Mouse (Mus musculus) kidney, adult 9 months (tissue): ENCODE results near the gene Gdnf.
A peak's percentile ranks its signal among the peaks of the same experiment; 100 is the strongest.

Experiments
- DNase-seq: peaks from one replicate; pipeline ENCODE4 v3.0.0; 2022

Gdnf gene

DNA sequence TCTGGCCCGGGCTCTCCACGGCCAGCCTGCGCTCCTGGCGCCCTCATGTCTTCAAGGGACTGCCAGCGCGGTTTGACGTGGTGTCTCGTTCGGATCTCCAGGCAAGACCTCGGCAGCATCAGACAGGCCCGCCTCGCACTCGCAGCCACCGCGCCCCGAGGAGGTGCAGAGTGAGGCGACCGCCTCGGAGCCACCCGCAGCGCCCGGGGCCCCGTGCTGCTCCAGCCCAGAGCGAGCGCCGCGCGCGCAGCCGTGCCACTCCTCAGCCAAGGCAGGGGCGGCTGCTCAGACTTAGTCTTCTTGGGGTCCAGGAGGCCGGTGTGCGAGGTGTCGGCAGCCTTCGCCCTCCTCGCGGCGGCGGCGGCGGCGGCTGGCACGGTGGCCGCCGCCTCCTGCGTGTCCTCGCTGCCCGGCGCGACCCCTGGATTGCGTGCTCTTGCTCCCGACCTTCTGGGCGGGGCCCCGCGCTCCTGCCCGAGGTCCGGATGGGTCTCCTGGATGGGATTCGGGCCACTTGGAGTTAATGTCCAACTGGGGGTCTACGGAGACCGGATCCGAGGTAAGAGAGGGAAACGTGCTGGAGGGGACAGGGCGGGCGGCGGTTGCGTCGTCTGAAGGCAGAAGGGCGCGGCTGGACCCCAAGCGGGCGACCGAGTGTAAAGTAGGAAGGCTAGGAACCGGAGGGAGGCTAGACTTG, at the start of gene Gdnf:
Gene Gdnf (plus strand): TSS at position 291 of the 697 bp plus-strand sequence.
- no peak for DNase-seq

DNA sequence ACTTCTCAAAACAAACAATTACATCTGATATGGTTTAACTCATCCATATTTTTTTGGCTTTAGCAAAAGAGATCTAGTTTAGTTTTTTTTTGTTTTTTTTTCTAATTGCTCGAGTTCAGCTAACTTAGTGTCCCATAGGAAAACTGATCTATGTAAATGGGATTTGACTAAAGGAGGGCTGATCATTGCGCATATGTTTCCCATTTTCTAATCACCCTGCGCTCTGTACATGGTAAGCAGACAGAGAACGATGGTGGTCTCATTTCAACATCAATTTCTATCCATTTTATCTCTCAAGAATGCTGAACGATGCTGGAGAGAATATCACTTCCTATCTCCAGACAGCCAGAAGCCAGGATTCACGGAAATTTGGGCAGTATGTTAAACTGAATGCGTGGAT, 43.5 kb upstream of the Gdnf start:
- DNase-seq = no peak

DNA sequence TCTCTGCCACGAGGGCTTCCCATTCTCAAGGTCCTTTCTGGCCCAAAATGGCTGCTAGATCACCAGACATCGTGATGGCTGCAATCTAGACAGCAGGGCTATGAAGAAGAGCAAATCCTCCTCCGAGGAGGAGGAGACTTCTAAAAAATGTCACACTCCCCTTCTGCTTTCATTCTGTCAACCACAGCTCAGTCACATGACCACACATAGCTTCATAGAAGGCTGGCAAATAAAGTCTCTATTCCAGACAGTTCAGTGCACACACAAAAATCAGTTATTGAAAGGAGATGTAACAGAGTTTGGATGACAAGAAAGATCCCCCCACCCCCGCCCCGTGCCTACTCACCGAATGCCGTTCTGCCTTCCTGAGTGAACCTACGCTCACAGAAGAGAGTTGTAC, 37.7 kb upstream of the Gdnf start:
- no peak for DNase-seq

DNA sequence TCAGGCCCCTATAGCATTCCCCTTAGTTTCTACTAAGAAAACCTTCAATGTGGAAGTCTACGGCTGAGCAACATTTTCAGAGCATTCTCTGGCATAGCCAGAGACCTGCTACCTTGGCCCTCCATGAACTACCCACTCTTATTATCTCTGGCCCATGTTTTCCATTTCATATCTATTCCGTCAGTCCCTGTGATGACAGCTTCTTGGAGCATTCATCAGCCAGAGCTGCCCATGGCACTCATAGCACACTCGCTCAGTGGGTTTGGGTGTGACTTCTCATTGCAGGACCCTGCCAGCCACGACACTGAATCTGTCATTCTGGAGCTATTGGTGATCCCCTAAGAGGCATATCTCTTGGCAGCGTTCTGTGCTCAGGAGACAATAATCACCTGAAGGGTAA, 29.1 kb upstream of the Gdnf start:
- no peak for DNase-seq

DNA sequence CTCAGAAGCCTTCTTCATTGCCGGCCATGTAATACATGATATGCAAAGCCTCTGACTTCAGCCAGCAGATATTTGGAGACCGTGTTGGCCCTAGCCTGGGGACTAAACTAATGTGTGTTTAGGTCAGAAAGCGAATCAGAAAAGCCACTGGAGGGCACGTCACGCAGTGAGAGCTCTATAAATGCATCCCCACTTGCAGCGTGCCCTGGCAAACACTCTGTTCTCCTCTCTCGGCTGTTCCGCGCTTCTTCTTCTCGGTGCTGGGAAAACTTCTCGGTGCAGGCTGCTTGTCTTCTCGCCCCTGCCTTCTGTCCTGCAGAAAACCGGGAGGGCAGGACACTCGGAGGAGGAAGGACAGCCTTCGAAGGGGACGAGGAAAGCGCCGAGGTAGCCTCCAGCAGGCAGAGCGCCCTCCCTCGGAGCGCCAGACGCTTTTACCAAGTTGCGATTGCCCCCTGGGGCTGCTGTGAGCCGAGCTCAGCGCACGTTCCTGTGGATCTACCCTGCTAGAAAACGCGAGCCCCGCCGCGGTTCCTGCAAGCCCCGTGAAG, 730 bp upstream of the Gdnf start:
- DNase-seq = no peak

DNA sequence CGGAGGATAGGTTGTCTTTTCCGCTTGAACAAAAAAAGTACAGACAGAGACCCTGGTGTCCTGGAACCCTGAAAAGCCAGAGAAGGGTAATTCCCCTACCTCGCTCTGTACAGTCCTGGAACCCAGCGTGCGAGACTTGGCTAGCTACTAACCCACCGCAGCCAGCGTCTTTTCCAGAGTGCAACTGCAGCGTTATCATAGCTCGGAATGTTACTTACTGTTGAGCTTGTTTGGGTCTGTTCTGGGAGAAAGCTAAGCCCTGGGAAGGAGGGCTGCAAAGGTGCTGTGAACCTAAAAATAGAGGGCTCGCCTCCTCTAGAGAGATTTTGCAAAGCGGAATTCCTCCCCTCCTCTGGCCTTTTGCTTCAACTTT, 593 bp downstream of the Gdnf start:
- no peak for DNase-seq

DNA sequence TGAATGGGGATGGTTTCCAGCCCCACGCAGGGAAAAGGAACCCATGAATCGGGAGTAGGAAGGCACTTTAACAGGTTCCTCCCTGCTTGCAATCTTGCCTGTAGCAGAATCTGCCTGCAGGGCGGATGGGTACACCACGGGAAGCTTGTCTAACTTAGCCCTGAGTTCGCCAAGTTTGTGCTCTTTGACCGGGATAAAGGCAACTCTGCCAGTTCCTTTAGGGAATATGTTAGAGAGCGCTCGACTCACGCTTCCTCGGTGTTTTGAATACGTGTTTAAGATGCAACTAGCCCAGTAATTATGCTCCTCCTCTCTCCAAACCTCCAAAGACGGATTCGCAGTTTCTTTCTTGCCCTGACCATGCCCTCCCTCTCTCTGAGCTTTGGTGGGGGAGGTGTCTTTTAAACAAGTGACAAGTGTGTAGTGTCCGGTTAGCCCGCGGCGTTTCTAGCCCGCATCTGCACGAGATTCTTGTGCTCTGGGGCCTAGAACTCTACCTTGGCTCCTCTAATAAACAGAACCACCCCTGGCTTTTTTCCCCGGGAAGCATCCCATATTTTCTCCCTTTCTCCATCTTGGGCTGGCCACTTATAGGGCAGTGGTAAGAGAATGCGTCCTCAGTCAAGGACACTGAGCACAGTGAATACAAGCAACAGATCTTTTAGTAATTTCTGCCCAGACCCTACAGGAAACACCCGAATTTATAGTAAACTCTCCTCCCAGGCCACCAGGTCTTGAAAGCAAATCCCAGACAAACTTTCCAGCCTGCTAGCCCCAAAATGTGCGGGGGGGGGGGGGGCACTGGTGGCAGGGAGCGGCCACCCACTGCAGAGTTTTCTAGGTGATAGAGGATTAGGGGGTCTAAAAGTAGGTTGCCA, 1.4 kb downstream of the Gdnf start:
- no peak for DNase-seq

DNA sequence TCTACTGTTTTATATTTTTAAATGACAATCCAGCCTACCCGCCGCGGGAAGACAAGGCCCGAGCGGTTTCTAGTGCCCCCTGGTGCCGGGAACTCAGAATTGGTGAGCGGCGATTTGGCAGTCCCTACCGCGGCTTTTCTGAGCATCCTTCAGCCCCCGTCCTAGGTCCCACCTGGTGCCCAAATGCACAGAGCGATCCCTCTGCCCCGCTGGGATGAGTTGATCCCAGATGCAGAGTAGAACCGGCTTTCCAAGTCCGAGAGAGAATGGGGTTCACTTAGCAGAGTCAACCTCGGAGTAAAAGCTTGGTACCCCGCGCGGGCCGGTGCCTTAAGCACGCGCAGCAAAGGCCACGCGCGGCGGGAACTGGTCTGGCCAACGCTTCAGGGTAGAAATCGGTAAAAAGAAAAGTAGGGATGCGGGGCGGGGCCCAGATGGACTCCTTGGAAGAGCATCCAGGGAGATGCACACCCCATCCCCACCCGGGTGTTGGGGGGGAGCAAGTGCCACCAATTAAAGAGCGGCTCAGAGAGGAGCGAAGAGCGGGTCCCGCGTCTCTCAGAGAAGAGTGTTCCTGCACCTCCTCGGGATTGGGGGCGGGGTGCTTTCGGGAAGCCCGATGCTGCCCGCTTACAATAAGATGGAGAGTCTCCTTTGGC, 2.4 kb downstream of the Gdnf start:
- DNase-seq = peak; percentile 45

DNA sequence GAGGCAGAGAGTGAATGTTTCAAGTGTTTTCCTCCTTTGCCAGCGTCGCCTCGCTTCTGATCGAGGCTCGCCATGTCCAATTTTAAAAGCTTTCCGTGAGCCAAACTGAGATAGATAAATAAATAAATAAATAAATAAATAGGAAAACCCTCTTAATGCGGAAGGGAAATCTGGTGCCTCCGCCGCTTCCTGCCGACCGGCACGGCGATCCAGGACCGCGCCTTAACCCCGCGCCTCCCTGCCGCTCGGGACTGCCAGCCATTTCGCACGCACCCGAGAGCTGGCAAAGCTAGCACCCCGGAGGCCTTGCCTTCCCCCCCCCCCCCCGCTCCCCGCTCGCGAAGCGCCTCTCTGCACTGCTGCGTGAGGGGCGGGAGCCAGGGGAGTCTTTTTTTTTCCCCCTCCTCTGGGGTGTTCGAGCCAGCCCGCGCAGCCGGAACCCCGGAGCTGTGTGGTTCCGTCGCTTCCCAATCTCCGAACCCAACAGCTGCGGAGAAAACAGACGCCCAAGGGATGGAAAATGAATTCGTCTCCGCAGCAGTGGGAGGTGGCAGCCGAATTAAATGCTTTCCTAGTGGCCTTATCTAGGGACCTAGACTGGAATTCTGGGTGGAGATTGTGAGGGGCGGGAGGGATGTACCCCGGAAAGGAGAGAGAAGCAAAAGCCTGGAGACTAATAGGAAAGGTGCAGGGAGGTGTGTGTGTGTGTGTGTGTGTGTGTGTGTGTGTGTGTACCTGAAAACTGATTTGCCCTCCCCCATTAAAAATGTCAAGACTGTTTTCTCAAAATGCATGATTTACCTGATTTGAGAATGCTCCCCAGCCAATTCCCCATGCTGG, 3.1 kb downstream of the Gdnf start:
- DNase-seq = no peak

DNA sequence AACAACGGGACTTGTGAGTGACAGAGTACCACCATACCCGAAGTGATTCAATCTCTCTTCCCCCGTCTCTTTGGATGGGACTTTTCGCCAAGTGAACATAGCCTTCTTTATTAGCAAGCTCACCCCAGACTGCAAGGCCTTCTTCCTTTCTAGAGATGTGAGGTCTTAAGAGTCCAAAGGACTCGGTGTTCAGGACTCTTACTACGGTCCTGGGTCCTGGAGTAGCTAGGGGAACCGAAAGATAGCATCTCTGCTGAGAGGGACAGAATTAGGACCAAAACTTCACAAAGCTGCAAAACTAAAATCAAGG, 3.7 kb downstream of the Gdnf start:
- DNase-seq = no peak

DNA sequence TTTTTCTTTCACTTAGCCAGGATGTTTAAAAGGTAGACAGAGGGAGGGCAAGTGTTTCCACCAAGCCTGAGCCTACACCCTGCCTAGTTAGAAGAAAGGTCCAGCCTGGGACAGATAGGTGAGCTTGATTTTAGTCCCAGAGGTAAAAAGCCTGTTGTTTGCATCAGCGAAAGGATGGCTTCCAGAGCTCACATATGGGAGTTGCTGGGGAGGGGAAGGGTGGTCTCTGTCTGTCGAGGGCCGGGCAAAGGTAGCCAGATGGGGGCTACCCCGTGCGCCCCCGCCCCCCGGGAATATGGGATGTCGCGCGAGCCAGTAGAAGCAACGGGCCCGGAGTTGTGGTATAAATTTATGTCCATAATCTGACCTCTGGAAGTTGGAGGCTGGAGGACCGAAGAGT, 4.3 kb downstream of the Gdnf start:
- DNase-seq = no peak

DNA sequence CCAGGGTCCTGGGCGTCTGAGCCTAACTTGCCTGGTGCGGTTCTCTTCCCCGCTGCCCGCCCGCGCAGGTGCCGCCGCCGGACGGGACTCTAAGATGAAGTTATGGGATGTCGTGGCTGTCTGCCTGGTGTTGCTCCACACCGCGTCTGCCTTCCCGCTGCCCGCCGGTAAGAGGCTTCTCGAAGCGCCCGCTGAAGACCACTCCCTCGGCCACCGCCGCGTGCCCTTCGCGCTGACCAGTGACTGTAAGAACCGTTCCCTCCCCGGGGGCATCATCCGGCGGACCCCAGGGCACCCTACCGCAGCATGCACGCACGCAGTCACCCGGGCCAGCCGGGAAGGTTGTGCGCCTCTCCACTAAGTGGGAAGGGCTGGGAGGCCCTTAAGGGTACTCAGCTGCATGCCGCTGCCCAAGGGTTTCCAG, 4.9 kb downstream of the Gdnf start:
- no peak for DNase-seq

DNA sequence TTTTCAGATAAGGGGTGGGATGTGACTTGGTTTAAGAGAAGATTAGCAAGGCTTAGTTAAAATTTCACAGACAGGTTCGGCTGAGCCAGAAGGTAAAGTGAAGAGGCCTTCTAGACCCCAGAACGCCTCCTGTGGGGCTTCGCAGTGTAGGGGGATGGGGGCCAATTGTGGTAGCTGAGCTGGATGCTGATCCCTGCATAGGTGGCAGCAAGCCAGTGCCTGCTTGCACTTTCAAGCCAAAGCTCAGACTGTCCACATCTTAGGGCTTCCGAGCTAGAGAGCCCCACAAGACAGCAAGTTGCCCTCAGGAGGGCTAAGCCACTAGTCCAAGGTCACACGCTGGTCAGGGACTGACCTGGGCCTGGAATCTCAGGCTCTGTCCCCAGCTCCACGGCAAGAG, 13.2 kb downstream of the Gdnf start:
- no peak for DNase-seq

DNA sequence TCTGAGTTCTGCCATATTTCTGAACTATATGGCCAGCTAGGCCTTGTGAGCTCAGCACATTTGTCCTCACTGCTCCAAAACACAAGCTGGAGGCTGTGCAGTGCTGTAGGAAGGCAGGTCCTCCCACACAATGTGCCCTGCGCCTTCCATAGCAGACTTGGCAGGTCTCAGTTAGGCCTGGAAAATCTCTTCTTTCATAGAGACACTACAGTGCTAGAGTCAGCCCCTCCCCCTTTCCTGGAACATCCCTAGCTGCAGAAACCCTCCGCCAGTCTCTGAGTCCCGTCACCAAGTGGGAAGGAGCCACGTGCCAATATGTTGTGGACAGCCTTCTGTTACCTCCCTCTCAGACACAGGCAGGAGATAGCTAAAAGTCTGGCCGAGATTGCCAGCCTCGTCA, 14.9 kb downstream of the Gdnf start:
- no peak for DNase-seq

DNA sequence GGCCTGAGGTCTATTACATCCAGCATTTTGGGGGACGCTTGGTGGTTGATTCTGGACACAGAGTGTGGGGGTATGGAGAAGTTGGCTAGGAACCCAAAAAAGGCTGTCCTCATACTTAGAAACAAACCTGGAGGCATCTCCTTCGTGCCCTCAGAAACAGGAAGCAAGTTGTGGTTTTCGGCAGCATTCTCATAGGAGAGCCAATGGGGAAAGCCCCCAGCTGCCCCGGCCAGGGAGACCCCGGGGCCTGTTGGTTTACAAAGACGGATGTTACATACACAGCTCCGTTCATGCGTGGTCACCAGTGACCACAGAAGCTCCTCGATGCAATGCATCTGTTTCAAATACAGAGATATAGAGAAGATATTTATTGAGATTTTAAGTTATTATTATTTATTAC, 24.8 kb downstream of the Gdnf start:
- no peak for DNase-seq

DNA sequence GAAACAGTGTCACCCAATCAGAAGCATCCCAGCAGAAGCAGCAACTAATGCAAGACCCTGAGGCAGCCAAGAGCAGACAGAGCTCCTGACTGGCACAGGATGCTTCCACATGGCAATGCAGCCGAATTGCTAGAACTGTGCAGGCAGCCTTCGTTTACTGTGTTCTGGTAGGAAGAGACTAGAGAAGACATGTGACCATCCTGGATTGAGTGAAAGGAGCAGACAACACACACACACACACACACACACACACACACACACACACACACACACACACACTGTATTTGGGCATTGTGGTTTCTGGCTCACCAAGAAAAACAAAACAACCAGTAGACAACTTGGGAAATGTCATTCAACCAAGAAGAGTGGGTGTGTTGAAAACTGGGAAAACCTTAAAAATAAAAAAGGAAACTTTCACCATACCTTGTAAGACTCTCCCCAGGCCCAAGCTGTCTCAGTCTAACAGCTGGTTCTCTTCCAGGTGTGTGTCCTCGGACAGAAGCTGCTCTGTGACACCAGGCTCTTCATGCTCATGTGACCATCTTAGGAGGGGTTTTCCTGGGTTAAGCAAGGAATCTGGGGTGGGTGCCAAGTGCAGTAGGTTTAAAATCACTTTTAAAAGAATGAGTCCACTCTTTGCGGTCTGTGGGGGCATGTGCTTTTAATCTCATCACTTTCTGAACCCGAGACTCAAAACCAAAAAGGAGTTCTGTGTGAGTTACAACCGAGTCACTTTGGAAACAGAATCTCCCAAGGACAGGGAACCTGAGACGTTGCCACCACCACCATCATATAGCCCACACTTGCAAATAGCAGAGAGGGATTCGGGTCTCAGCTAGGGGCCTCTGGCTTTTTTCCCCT, 27.6 kb downstream of the Gdnf start:
- DNase-seq = no peak

DNA sequence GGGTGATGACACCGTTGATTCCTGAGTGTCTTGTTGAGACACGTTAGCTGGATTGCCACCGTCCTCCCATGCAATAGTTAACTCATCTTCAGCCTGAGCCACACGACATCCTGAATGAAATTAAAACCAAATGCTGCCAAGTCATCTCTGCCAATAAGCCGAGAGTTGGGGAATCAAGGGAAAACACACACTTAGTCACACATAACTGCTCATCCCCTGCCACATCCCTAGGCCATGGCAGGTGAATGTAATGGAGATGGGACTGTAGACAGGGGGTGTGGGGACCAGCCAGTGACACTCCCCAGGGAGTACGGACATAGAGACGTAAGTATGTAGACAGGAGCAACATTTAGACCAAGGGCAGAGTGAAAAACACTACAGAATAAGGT, 28.3 kb downstream of the Gdnf start:
- no peak for DNase-seq

DNA sequence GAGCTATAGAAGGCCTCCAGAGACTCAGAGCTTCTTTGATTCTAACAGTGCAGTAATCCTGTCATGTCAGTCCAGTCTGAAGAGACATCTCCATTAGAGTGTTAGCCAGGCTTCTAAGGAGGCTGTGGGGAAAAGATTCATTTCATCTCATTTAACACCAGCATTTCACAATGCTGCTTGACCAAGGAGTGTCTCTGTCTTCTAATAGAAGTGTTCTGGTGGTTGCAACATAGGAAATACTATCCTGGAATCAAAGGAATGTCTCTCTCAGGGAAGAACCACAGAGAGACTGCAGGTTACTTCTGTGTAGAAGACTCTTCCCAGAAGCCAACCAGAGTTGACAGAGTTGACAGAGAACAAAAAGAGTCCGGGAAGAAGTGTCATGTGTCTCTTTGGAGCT, 31.0 kb downstream of the Gdnf start:
- DNase-seq = no peak

DNA sequence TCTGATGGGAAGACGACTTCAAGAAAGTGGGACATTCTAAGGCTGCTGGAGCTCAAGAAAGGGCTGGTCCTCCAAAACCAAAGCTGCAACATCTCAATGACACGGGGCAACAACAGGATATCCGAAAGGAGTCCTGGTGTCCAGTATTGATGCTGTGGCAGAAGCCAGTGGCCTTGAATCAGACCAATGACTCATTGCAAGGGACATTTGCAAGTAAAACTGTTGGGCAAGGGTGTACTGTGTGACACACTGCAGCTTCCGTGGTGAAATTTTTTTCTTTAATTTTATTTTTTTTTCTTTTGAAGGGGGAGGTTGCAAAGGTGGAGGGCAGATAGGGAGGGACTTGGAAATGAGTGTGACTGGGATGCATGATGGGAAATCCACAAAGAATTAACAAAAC, 31.8 kb downstream of the Gdnf start:
- no peak for DNase-seq

DNA sequence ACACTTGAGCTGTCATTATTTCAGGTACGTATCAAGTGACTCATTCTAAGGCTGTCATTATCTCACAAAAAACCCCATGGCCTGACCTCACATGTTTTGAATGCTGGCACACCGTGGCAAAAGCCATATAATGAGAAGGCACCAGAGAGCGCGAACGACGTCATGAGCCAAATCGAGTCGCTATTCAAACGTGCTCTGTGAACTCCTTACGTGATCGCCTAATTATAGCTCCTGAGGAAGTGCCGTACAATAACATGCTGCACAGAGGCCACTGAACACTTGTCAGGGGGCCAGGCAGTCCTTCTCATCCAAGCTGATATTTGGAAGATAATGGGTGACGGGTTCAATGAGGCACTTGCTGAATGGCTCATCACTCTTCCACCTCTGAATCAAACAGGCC, 46.8 kb downstream of the Gdnf start:
- no peak for DNase-seq

DNA sequence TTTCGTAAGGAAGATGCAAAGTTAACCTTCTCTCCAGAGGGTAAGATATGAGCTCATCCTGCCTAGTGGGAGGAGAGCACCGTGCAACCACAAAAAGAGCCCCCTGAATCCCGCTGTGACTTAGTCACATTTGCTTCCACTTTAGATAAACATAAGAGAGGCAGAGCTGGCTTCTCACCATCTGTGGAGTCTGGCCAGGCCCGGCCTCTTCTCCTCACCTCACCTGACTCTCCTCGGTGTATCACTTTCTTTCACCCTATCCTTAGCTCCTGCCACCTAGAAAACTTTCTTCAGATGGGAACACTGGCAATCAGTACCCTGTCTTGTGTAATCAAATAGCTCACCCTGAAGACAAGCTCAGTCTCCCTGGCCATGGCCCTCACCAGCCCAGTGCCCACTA, 48.2 kb downstream of the Gdnf start:
- no peak for DNase-seq

DNA sequence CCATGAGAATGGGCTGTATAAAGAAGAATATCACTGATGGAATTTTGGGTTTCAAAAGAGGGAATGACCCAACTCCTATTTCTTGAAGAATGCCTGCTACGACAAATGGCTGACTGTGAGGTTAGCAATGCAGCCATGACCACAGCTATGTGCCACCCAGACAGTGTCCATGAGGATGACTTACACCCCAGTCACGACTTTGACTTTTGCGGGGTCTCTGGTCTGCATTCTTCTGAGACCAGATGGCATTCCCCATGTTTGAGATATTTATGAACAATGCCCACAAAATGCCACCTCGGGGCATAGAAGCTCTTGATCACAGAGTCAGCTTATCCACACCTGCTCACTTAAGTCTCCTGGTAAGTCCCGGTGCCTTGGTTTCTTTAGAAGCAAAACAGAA, 52.2 kb downstream of the Gdnf start:
- no peak for DNase-seq
